Mouse (Mus musculus) heart, adult 18-20 months (tissue): Measurements from ENCODE around the gene Olfr313. TPM values are rescaled to one million over a fixed set of nuclear protein-coding genes. Genes with fewer than 3 reads are reported as not detected.
"Not testable (repeated sequence)": the region's sequence is repeated elsewhere in the genome, so short reads cannot be mapped to it uniquely, and the experiment has no call there.

ENCODE experiments used
- DNase-seq, 2 experiments: peaks; one replicate each; pipeline ENCODE4 v3.0.0; 2021 to 2022; ENCODE audit warnings: mixed read lengths in 1 of 2
- long read RNA-seq, 2 experiments: library from polyadenylated mRNA; stranded (forward); transcript quantifications; one replicate each; pipeline ENCODE4 v2.0.0; 2021
- total RNA-seq, 2 experiments: library from RNA; stranded (reverse); gene quantifications; 2 replicates each; pipeline ENCODE4 v1.2.3; 2021

Gene Olfr313
- total RNA-seq, result not detected
- long read RNA-seq, experiment 1, result 0 reads
- long read RNA-seq, experiment 2, result 0 reads

GRCm38 (mm10) chr11:58814700-58815099, at the start of gene Olfr313:
TSS of gene Olfr313 (plus strand) at chr11:58815000.
- DNase-seq, result not testable (repeated sequence)

- DNase-seq, result no peak
Observed at GRCm38 (mm10) chr11:58772888-58773287, 41.9 kb upstream of the Olfr313 start, which contains the start of gene Olfr315. TSS of gene Olfr315 (plus strand) at chr11:58773188.

- DNase-seq, result no peak
Observed at GRCm38 (mm10) chr11:58782480-58783089, 32.2 kb upstream of the Olfr313 start, which contains the start of gene Olfr314. TSS of gene Olfr314 (plus strand) at chr11:58782952.

GRCm38 (mm10) chr11:58784182-58784581, 30.6 kb upstream of the Olfr313 start:
- no peak for DNase-seq

- no peak for DNase-seq
Observed at GRCm38 (mm10) chr11:58787651-58788050, 27.1 kb upstream of the Olfr313 start.

- DNase-seq, result no peak
Observed at GRCm38 (mm10) chr11:58788346-58788745, 26.5 kb upstream of the Olfr313 start.

GRCm38 (mm10) chr11:58789532-58789931, 25.3 kb upstream of the Olfr313 start:
- DNase-seq, result no peak

GRCm38 (mm10) chr11:58790053-58790452, 24.7 kb upstream of the Olfr313 start:
- no peak for DNase-seq

DNA sequence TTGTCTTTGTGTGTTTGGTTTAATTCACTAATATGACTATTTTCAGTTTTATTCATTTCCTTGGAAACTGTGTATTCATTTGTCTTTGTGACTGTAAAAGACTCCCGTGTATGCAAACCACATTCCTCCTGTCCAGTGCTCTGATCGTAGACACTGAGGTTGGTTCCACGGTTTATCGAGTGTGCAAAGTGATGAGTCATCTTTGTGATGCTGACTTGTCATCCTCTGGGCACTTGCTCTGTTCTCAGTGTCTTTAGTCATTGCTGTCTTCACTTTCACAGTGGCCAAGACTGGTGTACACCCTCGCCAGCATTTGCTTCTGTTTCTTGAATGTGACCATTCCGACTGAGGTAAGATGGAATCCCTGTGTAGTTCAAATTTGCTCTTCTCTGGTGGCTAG, 24.2 kb upstream of the Olfr313 start:
- DNase-seq, result no peak

GRCm38 (mm10) chr11:58795856-58796255, 18.9 kb upstream of the Olfr313 start:
- no peak for DNase-seq

DNA sequence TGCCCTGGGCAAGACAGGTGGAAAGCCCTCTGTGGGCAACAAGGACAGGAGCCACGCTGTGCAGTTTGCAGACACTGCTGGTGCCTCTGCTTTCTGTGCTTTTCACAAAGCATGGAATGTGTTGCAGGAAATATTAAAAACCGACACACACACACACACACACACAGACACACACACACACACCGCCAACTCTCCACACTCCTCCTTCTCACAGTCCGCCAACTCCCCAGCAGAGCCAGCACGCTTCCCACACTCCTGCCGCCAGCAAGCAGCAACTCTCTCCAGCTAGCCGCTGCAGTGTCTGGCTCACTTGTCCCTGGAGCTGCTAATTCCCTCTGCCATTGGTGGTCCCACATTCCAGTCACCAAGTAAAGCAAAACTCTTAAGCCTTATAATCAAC, 17.9 kb upstream of the Olfr313 start:
- no peak for DNase-seq

- DNase-seq, result no peak
Observed at GRCm38 (mm10) chr11:58799747-58800146, 15.1 kb upstream of the Olfr313 start.

DNA sequence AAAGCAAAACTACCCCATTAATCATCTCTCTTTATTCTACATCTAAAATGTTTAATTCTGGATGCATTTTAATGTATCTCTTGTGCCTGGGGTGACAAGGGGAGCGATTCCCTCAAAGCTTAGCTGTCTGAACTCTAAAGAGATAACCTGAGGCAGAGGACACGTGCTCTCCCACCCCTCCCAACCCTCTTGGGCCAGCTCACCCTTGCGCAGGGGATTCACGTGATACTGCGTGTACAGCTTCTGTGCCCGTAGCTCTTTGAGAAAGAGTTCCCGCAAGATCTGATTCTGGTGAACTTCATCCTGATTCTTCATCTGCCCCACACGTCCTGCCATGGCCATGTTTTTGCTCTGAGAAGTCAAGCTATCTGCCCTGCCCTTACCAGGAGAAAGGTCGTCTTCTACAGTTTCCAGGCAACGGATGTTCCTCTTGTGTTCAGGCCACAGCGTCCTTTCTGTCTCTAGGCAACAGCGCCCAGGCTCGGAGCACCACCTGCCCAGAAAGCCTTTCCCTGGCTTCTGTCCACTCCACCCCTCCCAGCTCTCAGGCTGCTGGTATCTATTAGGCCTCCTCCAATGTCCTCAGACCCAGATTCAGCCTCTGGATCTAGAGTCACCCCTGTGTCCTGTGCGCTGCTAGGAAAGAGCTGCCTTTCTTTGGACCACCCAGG, 13.1 kb upstream of the Olfr313 start, which contains the start of gene Fam183b:
Gene Fam183b (minus strand): TSS at position 403 of the 671 bp plus-strand sequence.
- DNase-seq, result peak; percentile 7 to 39

- no peak for DNase-seq
Observed at GRCm38 (mm10) chr11:58803871-58804270, 10.9 kb upstream of the Olfr313 start.

DNA sequence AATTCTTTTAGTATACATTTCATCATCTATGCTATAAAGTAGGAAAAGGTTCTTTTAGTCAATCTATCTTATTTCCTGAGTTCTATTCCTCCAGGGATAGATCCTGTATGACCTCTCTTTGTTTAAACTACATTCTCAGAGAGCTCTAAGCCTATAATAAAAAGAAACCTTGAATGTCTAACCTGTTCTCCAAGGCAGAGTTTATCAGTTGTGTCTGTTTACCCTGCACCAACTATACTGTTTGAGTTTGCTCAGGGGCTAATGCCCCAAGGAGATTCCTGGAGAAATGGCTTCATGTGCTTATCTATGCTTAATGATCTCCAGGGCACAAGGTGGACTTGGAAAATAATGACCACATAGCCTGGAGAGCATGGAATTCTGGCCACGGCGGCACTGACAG, 10.4 kb upstream of the Olfr313 start:
- DNase-seq, result no peak

- DNase-seq, result no peak
Observed at GRCm38 (mm10) chr11:58812001-58812400, 2.8 kb upstream of the Olfr313 start.

DNA sequence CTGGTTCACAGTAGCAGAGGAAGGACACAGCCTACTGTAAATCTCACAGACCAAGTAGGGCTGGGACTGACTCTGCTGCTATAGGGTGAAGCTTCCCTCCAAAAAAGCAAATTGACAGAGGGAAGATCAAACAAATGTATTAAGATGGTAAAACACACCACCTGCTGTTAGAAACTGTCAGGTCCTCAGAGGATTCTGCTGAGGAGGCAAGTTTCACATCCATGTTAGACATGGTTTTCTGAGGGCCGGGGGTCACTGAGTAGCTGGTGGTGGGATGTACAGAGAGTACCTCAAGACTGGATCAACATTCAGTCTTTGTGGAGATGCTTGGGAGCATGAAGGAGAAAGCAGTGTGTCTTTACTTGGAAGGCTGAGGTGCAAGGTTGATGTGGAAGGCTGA, 876 bp downstream of the Olfr313 start:
- DNase-seq, result no peak

GRCm38 (mm10) chr11:58828937-58829336, 14.1 kb downstream of the Olfr313 start, which contains the start of gene Olfr312:
TSS of gene Olfr312 (plus strand) at chr11:58829237.
- DNase-seq, result not testable (repeated sequence)

GRCm38 (mm10) chr11:58829764-58830163, 15.0 kb downstream of the Olfr313 start:
- DNase-seq, result no peak

DNA sequence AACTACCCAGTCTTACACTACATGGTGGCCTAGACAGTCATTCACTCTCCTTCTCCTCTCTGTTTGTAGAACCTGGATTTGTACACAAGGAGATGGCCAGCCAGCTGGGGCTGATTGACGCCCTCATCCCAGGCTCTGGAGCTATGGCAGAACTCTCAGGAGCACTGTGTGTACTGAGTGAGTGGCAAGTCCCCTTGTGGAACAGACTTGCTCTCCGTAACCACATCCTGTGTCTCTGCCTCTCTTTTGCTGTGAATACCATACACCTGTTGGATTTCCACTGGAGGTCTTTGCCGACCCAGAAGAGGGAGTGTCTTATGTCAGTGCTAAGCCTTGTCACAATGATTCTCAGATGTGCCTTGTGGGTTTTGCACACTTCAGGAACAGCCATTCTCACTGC, 17.7 kb downstream of the Olfr313 start:
- DNase-seq, result not testable (repeated sequence)

GRCm38 (mm10) chr11:58838951-58839350, 24.2 kb downstream of the Olfr313 start, which contains the start of gene Olfr311:
TSS of gene Olfr311 (plus strand) at chr11:58839251.
- DNase-seq, result not testable (repeated sequence)

- DNase-seq, result peak; percentile 97
Observed at GRCm38 (mm10) chr11:58846919-58847461, 32.2 kb downstream of the Olfr313 start, which contains the start of gene Gm12258. TSS of gene Gm12258 (plus strand) at chr11:58847158.

DNA sequence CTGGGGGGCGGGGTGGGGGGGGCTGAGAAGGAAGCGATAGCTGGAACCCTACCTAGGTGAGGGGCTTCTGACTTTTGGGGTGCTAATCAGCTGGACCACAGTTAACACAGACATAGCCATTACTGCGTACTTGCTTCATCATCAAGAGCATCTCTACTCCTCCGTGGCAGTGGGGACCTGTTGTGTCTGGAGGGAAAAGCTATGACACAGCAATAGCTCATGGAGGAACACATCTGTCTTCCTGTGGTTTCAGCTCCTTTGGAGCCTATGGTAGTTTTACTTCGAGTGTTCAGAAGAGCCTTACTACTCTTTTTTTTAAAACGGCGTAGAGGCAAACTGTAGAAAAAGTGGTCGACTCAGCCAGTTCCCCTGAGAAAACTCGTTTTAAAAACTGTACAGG, 32.8 kb downstream of the Olfr313 start:
- DNase-seq, result no peak
